Mouse (Mus musculus): ENCODE results near the gene Armc8.
"Not testable (repeated sequence)": the region's sequence is repeated elsewhere in the genome, so short reads cannot be mapped to it uniquely, and the experiment has no call there.

Gene Armc8

DNA sequence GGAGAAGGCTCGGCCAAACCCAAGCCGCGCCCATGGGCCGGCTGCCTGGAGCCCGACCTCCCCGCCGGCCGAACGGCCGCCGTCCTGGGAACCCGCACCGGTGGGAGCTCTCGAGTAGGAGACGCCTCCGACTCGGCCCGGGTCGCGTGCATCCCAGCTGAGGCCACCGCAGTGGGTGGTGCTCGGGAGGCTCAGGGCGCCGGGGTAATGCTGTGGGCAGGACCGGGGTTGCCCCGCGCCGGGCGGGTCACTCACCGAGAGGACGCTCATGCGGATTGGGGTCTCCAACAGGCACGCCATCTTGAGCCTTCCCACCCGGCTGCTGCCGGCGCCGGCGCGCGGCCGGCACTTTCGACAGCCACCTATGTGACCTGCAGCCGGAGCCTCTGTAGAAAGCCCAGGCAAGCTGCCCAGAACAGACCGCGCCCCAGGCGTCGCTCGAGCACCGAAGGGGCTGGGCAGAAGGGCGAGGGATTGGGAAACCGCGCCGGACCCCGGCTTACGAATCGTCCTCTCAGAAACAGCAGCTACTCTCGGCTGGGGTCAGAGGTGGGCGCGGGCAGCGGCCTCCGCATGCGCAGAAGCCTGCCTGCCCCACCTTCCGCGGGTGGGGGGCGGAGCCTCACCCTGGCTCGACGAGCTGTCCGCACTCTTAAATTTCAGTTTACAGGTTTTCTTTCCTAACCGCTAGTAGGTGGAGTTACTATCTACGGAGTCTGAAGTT lies at the start of gene Armc8:
TSS of gene Armc8 (minus strand) at position 553 of the 724 bp plus-strand sequence.
- peak; percentile 94 for DNase-seq (ENCODE audit: low read depth, low spot score)

DNA sequence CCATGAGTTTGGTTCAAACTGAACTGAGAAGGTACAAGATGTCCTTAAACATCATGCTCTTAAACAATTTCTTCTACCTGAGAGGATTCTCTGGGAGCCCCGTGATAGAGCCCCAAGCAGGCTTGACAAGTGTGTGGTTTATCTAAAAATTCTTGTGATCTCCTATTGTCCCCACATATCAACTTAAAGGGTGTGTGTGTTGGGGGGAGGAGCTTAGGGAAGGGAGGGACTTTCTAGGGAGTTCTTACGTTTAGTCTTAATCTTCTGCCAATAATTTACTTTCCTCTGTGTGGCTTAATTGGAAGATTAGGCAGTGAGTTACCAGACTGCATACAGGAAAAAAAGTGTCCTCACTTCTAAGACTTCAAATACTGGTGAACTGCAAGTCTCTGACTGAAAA lies 43.5 kb upstream of the Armc8 start, which contains the start of gene A4gnt:
TSS of gene A4gnt (plus strand) at position 301 of the 400 bp plus-strand sequence.
- DNase-seq (ENCODE audit: low read depth, low spot score): no peak

DNA sequence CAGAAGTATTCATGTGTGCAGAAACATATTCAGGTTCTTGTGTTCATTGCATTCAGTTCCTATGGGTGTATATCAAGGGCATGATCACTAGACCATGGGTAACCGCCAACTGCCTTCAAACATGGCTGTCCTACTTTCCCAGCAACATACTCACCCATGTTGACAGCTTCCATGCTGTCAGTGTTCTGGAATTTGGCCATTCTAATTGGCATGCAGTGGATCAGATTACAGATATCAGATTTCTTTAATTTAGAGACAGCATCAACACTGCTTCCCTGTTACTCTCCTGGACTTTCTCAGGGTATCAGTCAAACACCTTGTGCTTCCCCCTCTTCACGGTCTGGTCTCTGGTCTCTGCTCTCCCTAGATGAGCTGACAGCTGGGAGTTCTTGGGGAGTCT lies 34.9 kb upstream of the Armc8 start:
- DNase-seq (ENCODE audit: low read depth, low spot score): no peak

DNA sequence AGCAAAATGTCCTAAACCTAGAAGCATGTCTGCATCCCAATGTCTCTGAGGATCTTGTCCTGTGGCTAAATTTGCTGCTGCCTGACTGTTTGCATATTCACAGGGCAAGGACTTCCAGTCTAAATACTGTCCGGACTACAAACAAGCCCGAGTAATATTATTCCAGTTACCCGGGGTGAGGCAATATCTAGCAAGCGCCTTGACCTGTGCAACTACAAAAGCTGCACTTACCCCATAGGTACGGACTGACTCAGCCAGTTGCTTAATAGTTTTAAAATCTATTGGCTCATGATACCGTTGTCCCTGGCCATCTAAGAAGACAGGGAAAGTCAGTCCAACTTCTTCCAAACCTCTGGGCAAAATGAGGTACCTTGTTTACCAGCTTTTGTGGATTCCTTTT lies 30.4 kb upstream of the Armc8 start:
- DNase-seq (ENCODE audit: low read depth, low spot score): not testable (repeated sequence)

DNA sequence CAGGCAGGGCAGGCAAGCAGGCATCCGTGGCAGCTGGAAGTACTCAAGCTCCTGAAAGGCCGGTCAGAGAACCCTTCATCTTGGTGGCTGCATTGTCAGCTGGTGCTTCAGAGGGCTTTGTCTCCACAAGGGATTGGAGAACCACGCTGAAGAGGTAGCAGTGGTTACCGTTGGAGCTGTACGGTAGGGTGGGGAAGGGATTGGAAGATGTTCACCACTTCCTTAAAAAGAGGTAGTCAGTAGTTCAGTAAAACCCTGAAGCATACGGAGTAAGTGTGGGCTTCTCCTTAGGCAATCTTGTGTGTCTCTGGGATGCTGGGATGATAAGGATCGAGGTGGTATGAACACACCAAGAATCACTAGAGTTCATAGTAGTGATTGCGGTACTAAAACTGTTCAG lies 22.4 kb upstream of the Armc8 start:
- DNase-seq (ENCODE audit: low read depth, low spot score): no peak

DNA sequence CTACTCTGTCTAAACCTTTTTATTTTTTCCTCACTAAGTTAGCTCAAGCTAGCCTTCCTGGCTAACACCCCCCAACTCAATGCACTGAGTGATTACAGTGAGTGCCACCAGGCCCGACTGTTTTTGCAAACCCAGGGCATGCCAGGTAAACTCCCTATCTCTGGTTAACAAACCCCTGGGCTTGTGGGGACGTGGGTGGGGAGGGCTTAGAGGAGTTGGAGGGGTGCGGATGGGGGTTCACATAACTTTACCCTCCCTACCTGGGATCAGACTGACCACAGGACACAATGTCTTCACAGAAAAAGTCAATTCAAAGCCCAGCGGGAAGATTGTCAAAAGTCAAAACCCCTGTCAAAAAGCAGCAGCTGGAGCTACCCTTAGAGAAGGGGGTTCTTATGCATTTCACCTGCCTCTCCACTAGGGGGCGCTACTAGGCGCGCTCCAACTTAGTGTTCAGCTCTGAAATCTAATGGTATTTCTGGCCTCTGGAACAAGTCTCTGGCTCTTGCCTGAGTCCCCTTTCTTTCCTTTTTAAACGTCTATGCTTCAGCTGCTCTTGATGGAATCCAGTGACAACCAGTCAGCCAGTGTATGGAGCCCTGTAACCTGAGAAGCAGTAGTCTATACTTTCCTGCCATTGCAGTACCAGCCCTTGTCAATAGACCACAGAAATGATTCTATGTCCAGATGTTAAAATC lies 19.0 kb upstream of the Armc8 start:
- DNase-seq (ENCODE audit: low read depth, low spot score): peak; percentile 43

DNA sequence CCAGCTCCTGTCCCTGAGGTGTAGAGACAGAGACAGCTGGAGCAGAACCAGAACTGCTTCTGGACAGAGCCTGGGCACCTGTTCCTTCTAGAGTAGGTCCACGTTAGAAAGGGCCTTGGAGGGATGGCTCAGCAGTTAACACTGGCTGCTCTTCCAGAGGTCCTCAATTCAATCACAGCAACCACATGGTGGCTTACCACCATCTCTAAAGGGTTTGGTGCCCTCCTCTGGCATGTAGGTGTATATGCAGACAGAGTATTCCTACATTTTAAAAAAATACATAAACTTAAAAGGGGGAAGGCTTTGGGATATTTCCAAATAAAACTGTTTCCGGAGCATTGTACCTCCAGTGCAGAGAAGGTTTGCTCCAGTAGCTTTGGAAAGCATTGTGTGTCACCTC lies 12.0 kb upstream of the Armc8 start:
- DNase-seq (ENCODE audit: low read depth, low spot score): peak; percentile 78

DNA sequence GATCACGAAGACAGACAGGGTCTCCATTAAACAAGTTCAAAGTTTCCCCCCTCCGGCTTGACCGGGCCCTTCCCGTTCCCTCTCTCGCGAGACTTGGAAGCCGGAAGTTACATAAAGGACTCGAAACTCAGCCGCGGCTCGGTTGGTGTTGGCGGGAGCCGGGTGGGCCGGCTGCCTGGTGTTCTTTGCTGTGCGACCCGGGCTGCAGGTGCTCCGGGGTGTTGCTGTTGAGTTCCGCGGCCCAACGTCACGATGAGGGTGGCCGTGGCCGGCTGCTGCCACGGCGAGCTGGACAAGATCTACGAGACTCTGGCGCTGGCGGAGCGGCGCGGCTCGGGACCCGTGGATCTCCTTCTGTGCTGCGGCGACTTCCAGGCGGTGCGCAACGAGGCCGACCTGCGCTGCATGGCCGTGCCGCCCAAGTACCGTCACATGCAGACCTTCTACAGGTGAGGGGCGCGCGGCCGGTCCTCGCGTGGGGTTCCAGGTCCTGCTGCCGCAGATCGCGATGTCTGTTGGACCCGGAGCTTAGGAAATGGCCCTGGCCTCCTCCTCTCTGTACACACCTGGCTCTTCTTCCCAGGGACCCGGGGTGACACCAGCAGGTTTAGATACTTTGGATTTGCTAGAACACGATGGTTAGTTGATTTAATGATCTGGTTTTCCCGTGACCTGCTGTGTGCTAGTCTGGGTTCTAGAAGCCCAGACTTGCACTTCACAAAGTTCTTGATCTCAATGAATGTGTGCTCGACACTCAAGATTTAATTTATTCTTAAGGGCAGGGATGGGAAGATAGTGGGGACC lies 7.2 kb upstream of the Armc8 start, which contains the start of gene Dbr1:
TSS of gene Dbr1 (plus strand) at position 123 of the 804 bp plus-strand sequence.
- DNase-seq (ENCODE audit: low read depth, low spot score): peak; percentile 96

DNA sequence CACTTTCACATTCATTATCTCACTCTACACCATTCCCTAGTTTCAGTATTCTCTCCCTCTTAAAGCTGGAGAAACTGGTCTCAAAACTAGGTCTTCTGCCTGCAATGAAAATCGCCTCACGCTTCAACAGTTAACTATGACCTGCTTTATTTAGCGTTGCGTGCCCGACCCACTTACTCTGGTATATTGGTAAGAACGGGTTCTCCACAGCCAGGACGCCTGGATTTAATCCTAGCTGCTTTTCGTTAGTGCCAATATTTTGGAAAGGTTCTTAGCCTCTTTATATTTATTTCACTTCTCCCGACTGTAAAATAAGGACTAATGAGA lies 335 bp upstream of the Armc8 start:
- DNase-seq (ENCODE audit: low read depth, low spot score): no peak

DNA sequence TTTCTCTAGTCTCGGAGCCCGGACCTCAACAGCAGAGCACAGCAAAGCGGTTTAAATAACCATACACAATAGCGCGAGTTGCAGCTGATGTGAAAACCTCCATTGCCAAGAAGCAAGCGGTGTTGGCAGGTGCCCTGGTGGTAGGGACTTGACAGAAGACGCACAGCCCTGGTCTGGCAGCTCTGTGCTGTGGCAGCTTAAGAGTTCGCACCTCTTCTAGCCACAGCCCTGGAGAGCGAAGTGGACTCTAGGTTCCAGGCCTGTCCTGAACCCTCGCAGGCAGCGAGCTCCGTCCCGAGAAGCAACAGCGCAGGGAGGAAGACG lies 714 bp downstream of the Armc8 start:
- DNase-seq (ENCODE audit: low read depth, low spot score): peak; percentile 60

DNA sequence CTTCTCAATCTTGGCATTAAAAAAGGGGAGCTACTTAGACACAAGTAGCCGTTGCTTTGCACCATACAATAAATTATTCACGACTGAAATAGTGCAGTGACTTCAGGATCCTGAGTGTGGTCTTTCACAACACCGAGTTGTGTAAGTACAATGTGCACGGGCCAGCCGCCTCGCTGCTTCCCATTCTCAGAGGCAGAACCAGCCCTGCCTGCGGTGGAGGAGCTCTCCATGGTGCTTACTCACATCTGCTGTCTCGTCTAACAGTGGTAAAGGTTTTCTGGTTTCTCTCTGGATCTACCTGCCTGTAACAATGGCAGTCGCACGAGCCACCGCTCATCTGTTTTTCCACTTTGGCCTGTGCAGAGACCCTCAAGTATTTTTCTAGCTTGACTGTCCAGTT lies 5.0 kb downstream of the Armc8 start:
- peak; percentile 20 for DNase-seq (ENCODE audit: low read depth, low spot score)

DNA sequence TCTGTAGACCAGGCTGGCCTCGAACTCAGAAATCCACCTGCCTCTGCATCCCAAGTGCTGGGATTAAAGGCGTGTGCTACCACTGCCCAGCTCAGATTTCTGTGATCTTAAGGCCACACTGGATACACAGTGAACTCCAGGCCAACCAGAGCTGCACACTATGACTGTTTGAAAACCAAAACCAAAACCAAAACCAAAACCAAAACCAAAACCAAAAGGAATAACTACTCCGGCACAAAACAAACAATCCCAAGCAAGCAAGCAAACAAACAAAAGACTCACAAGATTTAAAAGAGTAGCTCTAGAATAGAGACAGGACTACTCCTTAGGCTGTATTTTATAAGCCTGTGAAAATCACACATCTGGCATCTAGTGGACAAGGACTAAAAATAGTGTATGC lies 8.3 kb downstream of the Armc8 start:
- no peak for DNase-seq (ENCODE audit: low read depth, low spot score)

DNA sequence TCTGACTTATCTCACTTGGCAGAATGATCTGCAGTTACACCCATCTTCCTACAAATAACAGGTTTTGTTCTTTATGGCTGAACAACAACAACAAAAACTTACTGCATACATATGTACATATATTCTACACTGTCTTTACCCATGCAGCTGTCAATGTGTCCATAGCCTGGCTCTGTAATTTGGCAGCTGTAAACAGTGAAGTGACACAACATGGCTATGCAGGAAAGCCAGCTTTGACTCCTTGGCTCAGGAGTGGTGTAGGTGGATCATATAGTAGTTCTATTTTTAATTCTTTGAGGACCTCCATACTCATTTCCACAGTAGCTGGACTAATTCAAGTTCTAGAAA lies 9.2 kb downstream of the Armc8 start:
- no peak for DNase-seq (ENCODE audit: low read depth, low spot score)

DNA sequence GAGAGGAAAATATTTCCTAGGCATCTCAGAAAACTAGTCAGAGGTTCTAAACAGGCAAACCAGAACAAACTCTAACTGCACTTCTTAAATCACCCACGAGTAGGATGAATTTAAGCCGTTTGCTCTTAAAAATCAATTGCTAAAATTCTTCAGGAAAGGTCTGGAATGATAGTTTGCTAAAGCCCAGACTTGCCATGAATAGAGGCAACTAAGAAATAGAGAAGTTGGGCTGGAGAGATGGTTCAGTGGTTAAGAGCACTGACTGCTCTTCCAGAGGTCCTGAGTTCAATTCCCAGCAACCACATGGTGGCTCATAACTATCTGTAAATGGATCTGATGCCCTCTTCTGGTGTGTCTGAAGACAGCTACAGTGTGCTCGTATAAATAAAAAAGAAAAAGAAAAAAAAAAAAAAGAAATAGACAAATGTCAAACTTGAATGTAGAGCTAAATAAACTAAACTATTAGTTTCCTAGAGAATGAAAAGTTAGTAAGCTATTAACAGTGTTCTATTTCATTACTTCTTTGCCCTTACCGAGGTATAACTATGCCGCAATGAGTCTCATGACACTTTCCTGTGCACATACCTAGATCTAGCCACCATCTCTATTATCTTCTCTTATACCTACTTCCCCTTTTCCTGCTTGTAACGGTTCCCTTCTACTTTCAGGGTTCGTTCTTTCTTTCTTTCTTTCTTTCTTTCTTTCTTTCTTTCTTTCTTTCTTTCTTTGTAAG lies 9.7 kb downstream of the Armc8 start:
- no peak for DNase-seq (ENCODE audit: low read depth, low spot score)

DNA sequence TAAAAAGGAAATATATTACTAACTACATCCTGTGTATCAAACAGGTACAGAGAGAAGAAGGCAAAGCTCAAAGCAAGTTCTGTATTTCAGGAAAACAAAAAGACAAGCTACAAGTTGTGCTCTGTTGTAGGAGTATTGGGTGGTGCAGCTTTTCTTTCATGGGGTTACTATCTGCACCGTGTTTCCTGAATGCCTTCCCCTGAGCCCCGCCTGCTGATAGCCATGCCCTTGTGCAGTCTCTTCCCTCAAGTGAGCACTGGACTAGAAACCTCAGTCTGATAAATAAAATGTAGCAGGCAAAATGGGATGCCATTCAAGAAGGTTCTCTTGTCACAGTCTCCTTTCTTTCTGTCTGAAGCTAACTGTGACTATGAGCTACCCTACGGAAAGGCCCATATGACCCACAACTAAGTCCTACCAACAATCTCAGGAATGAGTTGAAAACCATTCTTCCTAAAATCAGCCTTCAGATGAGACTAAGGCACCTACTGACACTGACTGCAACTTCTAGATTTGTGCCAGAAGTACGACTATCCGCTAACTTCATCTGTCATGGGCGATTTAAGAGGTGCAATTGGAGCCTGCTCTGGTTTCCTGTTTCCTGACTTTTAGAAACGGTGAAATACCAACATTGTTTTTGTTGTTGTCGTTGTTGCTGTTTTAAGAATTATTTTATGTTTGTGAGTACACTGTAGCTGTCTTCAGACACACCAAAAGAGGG lies 11.0 kb downstream of the Armc8 start:
- no peak for DNase-seq (ENCODE audit: low read depth, low spot score)

DNA sequence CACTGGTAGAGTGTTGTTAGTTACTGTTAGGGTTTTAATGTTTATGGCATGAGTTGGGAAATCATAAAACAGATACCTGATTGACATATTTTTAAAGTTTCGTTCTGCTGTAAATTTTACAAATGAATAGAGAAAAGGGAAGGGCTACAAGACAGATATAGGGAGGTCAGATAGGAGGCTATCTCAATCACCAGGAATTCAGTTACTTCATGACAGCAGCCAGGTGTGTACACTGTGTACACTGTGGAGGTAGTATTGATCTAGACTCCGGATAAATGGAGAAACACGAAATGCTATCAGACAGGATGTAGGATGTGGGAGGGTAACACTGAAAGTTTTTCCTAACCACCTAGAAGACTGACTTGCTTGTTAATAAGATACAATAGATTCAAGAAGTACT lies 13.4 kb downstream of the Armc8 start:
- no peak for DNase-seq (ENCODE audit: low read depth, low spot score)

DNA sequence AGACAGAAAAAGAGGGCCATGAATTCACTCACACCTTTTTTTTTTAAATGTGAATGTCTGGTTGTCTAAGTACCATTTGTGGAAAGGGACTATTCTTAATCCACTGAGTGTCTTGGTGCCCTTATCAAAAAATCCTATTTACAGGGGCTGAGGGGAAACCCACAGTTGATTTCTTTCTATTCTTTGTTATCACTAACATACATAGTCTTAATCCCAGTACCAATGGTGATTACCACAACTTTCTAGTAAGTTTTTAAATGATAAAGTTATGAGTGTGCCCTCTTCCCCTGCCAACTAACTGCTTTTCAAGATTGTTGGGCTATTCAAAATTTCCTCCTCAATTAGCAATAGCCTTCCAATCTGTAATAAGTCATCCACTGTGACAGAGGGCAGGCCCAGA lies 14.6 kb downstream of the Armc8 start:
- DNase-seq (ENCODE audit: low read depth, low spot score): no peak

DNA sequence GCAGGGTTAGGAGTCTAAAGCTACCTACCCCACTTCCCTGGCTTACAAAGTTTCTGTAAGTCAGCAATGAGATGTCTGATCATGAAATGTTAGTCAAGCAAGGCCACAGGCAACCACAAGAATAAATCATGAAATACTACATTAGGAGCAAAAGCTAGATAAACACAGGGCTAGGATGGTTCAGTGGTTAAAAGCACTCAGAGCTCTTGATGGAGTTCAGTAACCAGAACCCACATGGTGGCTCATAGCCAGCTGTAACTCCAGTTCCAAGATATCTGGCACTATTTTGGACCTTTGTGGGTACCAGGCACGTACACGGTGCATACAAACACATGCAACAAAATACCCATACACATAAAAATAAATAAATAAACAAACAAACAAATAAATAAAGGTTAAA lies 15.7 kb downstream of the Armc8 start:
- DNase-seq (ENCODE audit: low read depth, low spot score): no peak

DNA sequence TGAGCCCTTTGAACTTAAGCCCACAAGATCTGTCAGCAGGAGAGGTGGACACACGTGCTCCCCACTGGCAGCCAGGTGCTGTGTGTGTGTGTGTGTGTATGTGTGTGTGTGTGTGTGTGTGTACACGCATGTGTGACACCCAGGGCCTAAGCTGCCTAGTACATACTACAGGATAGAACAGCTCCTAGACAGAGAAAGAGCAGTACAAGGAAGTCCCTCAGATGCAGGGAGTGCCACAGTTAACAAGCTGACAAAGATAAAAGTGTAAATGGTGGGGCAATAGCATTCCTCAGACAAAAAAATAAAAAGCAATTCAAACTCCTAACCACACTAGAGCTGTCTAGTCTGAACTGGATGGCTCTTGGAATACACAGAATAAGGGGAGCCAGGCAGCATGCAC lies 16.6 kb downstream of the Armc8 start:
- DNase-seq (ENCODE audit: low read depth, low spot score): no peak

DNA sequence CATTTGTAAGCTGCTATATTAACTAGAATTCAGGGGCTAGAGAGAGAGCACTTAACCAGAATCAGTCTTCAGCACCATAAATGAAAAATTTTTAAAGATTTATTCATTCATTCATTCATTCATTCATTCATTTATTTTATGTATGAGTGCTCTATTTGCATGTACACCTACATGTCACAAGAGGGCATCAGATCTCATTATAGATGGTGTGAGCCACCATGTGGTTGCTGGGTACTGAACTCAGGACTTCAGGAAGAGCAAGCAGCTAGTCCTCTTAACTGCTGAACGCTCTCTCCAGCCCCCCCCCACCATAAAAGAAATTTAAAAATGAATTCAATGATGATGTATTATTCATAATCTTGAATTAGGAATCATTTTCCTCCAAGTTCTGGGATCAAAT lies 22.4 kb downstream of the Armc8 start:
- no peak for DNase-seq (ENCODE audit: low read depth, low spot score)

DNA sequence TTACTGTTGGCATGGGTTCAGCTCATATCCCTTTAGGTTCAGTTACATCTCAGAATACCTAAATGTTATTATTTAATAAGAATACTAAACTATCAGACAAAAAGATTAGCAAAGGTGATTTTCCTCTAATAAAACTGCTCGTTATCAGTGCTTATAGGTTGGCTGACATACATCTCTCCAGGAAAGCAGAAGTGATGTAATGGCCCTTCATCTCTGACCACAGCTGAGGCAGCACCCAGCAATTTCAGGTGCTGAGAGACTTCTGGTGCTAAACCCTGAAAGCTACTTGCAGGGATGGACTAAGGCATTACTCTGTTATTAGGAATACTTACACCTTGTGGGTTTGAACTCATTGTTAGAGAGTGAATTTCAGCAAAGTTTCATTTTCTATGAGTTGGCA lies 36.8 kb downstream of the Armc8 start:
- DNase-seq (ENCODE audit: low read depth, low spot score): no peak

DNA sequence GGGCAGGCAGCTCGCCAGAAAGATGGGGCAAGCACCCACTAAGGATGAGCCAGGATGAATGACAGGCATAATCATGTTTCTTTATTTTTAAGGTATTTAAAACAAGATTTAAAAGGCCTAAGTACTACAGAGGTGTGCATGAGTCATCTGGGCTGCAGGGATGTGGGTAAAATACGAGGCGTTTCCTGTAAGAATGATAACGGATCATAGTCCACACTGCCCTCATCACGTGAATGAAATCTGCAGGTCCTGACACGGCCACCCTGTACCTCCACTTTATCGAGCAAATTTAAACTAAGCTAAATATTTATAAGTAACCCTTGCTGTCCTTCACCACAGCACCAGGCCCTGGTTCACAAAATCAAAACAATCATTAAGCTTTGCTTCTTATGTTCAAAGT lies 62.8 kb downstream of the Armc8 start:
- DNase-seq (ENCODE audit: low read depth, low spot score): no peak
